Mouse (Mus musculus) intestine, embryonic 16.5 days (tissue): ENCODE data around the gene Rnase11. TPM values are rescaled to one million over a fixed set of nuclear protein-coding genes. Genes with fewer than 3 reads are reported as not detected.
A peak's percentile ranks its signal among the peaks of the same experiment; 100 is the strongest.

Source experiments
- ATAC-seq: fragments of 200-750 bp; cut with Nextera tagmentation; 2 replicates; pipeline ENCODE4 v1.8.0; 2017; ENCODE audit warnings: moderate TSS enrichment, moderate library complexity
- H3K27ac ChIP-seq: fragments of 300-500 bp; sonication (generic); 2 replicates; pipeline ENCODE4 v1.5.1; 2014; ENCODE audit warnings: mild to moderate bottlenecking, low read length
- H3K27me3 ChIP-seq: fragments of 300-500 bp; sonication (generic); replicated peaks from 2 replicates; pipeline ENCODE4 v1.6.1; 2014; ENCODE audit warnings: low read length, control low read depth, mixed read lengths; ENCODE audit not compliant: control insufficient read depth, insufficient read depth
- H3K36me3 ChIP-seq: fragments of 300-500 bp; sonication (generic); 2 replicates; pipeline ENCODE4 v1.6.1; 2014; ENCODE audit warnings: low read length, control low read depth; ENCODE audit not compliant: control insufficient read depth, insufficient read depth
- H3K4me1 ChIP-seq: fragments of 300-500 bp; sonication (generic); 2 replicates; pipeline ENCODE4 v1.6.1; 2014; ENCODE audit warnings: low read length, control low read depth, mixed read lengths; ENCODE audit not compliant: control insufficient read depth, insufficient read depth
- H3K4me2 ChIP-seq: fragments of 300-500 bp; sonication (generic); 2 replicates; pipeline ENCODE4 v1.6.1; 2014; ENCODE audit warnings: low read depth, low read length, control low read depth
- H3K4me3 ChIP-seq: fragments of 300-500 bp; sonication (generic); 2 replicates; pipeline ENCODE4 v1.5.1; 2014; ENCODE audit warnings: mild to moderate bottlenecking, low read length
- H3K9ac ChIP-seq: fragments of 300-500 bp; sonication (generic); 2 replicates; pipeline ENCODE4 v1.6.1; 2014; ENCODE audit warnings: low read depth, low read length
- H3K9me3 ChIP-seq: fragments of 300-500 bp; sonication (generic); 2 replicates; pipeline ENCODE4 v1.6.1; 2016; ENCODE audit warnings: low read length, control low read depth; ENCODE audit not compliant: control insufficient read depth
- whole genome bisulfite sequencing: fragments of 180-500 bp; shearing (Covaris S2); extraction: QIAGEN DNeasy Blood & Tissue Kit; methylation state at CpG from one replicate; pipeline ENCODE4 v1.1.7; 2014; 5-methylcytosine and 5-hydroxymethylcytosine counted together
- polyA plus RNA-seq: library from polyadenylated mRNA; unstranded; fragments of >200 nt; fragmentation: Nextera tagmentation; extraction: Ambion mirVana; gene quantifications from 2 replicates; pipeline ENCODE4 v1.2.1, GENCODE M21; 2015

Rnase11 gene
- polyA plus RNA-seq, 1 experiment from 2014 or later = not detected

- Histone ChIP-seq H3K27me3 (no peaks in the 10 kb centered on the region), H3K9ac (no peak overlapping the region), H3K4me3 (peak overlapping the region; percentile 63), H3K9me3 (no peaks in the 10 kb centered on the region), H3K27ac (no peak overlapping the region), H3K4me2 (peak overlapping the region; percentile 79), H3K36me3 (no peaks in the 10 kb centered on the region), H3K4me1 (peaks cover 5% of the 10 kb centered on the region; the same call in 1 of the 2 replicates)
- WGBS = 23% methylated on average over 7 of the region's 7 CpGs
- ATAC-seq = no peak
Measured at GRCm38 (mm10) chr14:51083805-51084204, 33.8 kb upstream of the Rnase11 start.

GRCm38 (mm10) chr14:51082599-51083581 is 32.9 kb upstream of the Rnase11 start:
- H3K36me3 ChIP-seq = no peaks in the 10 kb centered on the region
- no peaks in the 10 kb centered on the region for H3K27me3 ChIP-seq
- WGBS = 4% methylated on average over 38 of the region's 40 CpGs
- H3K9ac ChIP-seq = peak overlapping the region; percentile 72
- H3K4me1 ChIP-seq = peaks cover 3% of the 10 kb centered on the region; the same call in 1 of the 2 replicates
- H3K4me2 ChIP-seq = peak overlapping the region; percentile 79
- peak; percentile 54 for ATAC-seq
- H3K9me3 ChIP-seq = no peaks in the 10 kb centered on the region
- H3K27ac ChIP-seq = 0 out of 2 replicates have a peak overlapping the region, but pooled peaks have one; percentile 21
- H3K4me3 ChIP-seq = peak overlapping the region; percentile 63

- H3K4me2 ChIP-seq = no peak overlapping the region
- ATAC-seq = peak; percentile 86
- peaks cover 3% of the 10 kb centered on the region; the same call in 1 of the 2 replicates for H3K4me1 ChIP-seq
- no peaks in the 10 kb centered on the region for H3K36me3 ChIP-seq
- H3K4me3 ChIP-seq = no peak overlapping the region
- no peaks in the 10 kb centered on the region for H3K27me3 ChIP-seq
- H3K27ac ChIP-seq = no peak overlapping the region
- H3K9ac ChIP-seq = no peak overlapping the region
- 61% methylated on average over 2 of the region's 2 CpGs for WGBS
- no peaks in the 10 kb centered on the region for H3K9me3 ChIP-seq
Measured at GRCm38 (mm10) chr14:51081035-51081434, 31.1 kb upstream of the Rnase11 start.

DNA sequence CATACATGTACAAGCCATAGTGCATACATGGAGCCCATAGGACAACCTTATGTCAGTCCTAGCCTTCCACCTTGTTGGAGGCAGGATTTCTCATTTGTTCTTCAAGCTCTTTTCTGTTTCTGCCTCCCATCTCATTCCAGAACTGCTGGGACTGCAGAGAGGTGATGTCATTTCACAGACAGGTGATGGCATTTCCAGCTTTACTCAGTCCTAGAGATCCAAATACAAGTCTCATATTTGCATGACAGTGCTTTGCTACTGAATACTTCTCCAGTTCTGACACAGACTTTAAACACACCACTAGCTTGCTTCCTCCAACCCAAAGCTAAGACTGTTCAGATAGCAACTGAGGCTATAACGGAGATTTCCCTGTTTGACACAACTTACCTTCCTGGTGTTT is 29.2 kb upstream of the Rnase11 start:
- no peaks in the 10 kb centered on the region for H3K9me3 ChIP-seq
- ATAC-seq = no peak
- H3K27ac ChIP-seq = no peak overlapping the region
- no peaks in the 10 kb centered on the region for H3K36me3 ChIP-seq
- peaks cover 3% of the 10 kb centered on the region; the same call in 1 of the 2 replicates for H3K4me1 ChIP-seq
- no peaks in the 10 kb centered on the region for H3K27me3 ChIP-seq
- H3K4me3 ChIP-seq = no peak overlapping the region
- 85% methylated on average over 1 of the region's 1 CpGs for WGBS
- no peak overlapping the region for H3K4me2 ChIP-seq
- H3K9ac ChIP-seq = no peak overlapping the region

GRCm38 (mm10) chr14:51074335-51074734 is 24.4 kb upstream of the Rnase11 start, which contains the start of gene Olfr750:
Gene Olfr750, minus strand, starts transcription at chr14:51074435.
- Histone ChIP-seq H3K36me3 (no peaks in the 10 kb centered on the region), H3K27me3 (no peaks in the 10 kb centered on the region), H3K9ac (no peak within 1 kb of the TSS), H3K4me2 (no peak within 1 kb of the TSS), H3K27ac (no peak within 1 kb of the TSS), H3K9me3 (no peaks in the 10 kb centered on the region), H3K4me3 (no peak within 1 kb of the TSS), H3K4me1 (no peaks in the 10 kb centered on the region)
- no peak for ATAC-seq
- WGBS = 88% methylated on average over 3 of the region's 3 CpGs

GRCm38 (mm10) chr14:51069617-51070016 is 19.7 kb upstream of the Rnase11 start:
- 94% methylated on average over 2 of the region's 2 CpGs for WGBS
- Histone ChIP-seq H3K9me3 (no peaks in the 10 kb centered on the region), H3K4me3 (no peak overlapping the region), H3K27ac (no peak overlapping the region), H3K27me3 (no peaks in the 10 kb centered on the region), H3K4me1 (peaks cover 8% of the 10 kb centered on the region; the same call in 1 of the 2 replicates), H3K4me2 (no peak overlapping the region), H3K36me3 (no peaks in the 10 kb centered on the region), H3K9ac (no peak overlapping the region)
- no peak for ATAC-seq

DNA sequence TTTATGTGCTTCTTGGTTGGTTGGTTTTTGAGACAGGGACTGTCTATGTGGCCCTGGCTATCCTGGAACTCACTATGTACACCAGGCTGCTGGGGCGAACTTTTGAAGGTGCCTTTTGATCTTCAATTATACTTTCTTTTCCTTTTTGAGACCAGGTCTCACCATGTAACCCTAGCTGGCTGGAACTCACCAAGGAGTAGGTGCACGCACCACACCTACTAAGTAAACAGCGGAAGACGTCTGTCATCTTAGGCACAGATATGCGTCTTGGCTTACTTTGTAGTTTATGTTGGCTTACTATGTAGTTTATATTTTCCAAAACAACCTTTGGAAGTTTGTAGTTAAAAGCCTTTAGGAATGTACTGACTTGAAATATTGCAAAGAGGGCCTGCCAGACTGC is 19.0 kb upstream of the Rnase11 start:
- no peaks in the 10 kb centered on the region for H3K36me3 ChIP-seq
- H3K4me3 ChIP-seq = no peak overlapping the region
- no peaks in the 10 kb centered on the region for H3K27me3 ChIP-seq
- H3K27ac ChIP-seq = no peak overlapping the region
- no peak overlapping the region for H3K4me2 ChIP-seq
- no peak overlapping the region for H3K9ac ChIP-seq
- ATAC-seq = no peak
- 56% methylated on average over 5 of the region's 5 CpGs for WGBS
- H3K4me1 ChIP-seq = peaks cover 8% of the 10 kb centered on the region; the same call in 1 of the 2 replicates
- no peaks in the 10 kb centered on the region for H3K9me3 ChIP-seq

- H3K27ac ChIP-seq = no peak overlapping the region
- no peak overlapping the region for H3K4me3 ChIP-seq
- no peak overlapping the region for H3K4me2 ChIP-seq
- H3K9ac ChIP-seq = no peak overlapping the region
- no peaks in the 10 kb centered on the region for H3K36me3 ChIP-seq
- 92% methylated on average over 5 of the region's 5 CpGs for WGBS
- no peaks in the 10 kb centered on the region for H3K4me1 ChIP-seq
- no peaks in the 10 kb centered on the region for H3K9me3 ChIP-seq
- H3K27me3 ChIP-seq = no peaks in the 10 kb centered on the region
- no peak for ATAC-seq
Measured at GRCm38 (mm10) chr14:51060761-51061160, 10.8 kb upstream of the Rnase11 start.

DNA sequence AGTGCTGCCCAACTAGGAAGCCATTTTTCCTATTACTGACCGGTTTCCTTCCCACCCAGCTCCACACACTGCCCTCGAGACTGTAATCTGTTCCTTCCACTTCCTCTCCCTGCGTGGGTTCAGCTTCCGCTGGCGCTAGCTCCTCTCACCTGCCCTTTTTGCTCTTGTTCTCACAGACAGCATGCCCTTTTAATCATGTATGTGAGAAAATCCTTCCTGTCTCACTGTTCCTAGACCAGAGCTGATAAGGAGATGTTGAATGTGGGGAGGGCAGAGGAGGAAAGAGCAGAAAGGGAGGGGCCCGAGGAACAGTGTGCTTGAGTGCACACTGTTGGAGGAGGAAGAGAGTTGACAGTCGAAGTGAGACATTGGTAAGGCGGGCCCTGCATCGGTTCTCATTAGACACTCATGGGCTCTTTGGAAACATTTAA is 7.5 kb upstream of the Rnase11 start, which contains the start of gene Rnase12:
Gene Rnase12, minus strand, starts transcription at position 261 of the 431 bp plus-strand sequence.
- Histone ChIP-seq H3K4me1 (0 out of 2 replicates have a peak, but pooled peaks cover 3% of the 10 kb centered on the region), H3K9me3 (no peaks in the 10 kb centered on the region), H3K4me2 (no peak within 1 kb of the TSS), H3K36me3 (no peaks in the 10 kb centered on the region), H3K27me3 (no peaks in the 10 kb centered on the region), H3K9ac (no peak within 1 kb of the TSS), H3K4me3 (no peak within 1 kb of the TSS), H3K27ac (no peak within 1 kb of the TSS)
- ATAC-seq = peak; percentile 88
- WGBS = 45% methylated on average over 9 of the region's 9 CpGs
